Mouse (Mus musculus) stomach, postnatal 0 days (tissue): ENCODE measurements around the gene Aplp2. TPM values are rescaled to one million over a fixed set of nuclear protein-coding genes. Genes with fewer than 3 reads are reported as not detected.
A peak's percentile ranks its signal among the peaks of the same experiment; 100 is the strongest.

ENCODE experiments used
- ATAC-seq: fragments of 200-750 bp; cut with Nextera tagmentation; 2 replicates; pipeline ENCODE4 v1.8.0; 2017; ENCODE audit not compliant: low FRiP score, low TSS enrichment
- DNase-seq: peaks from one replicate; pipeline ENCODE4 v3.0.0-alpha.2; 2016; ENCODE audit warnings: low spot score
- H3K27ac ChIP-seq: fragments of 300-500 bp; sonication (generic); replicated peaks from 2 replicates; pipeline ENCODE4 v1.5.1; 2014; ENCODE audit warnings: mild to moderate bottlenecking, control low read depth
- H3K27me3 ChIP-seq: fragments of 300-500 bp; sonication (generic); 2 replicates; pipeline ENCODE4 v1.6.1; 2014; ENCODE audit warnings: low read length; ENCODE audit not compliant: control insufficient read depth, insufficient read depth
- H3K36me3 ChIP-seq: fragments of 300-500 bp; sonication (generic); 2 replicates; pipeline ENCODE4 v1.6.1; 2014; ENCODE audit warnings: low read length, mixed read lengths; ENCODE audit not compliant: control insufficient read depth, insufficient read depth
- H3K4me1 ChIP-seq: fragments of 300-500 bp; sonication (generic); replicated peaks from 2 replicates; pipeline ENCODE4 v1.6.1; 2014; ENCODE audit warnings: antibody characterized with exemption; ENCODE audit not compliant: control insufficient read depth, insufficient read depth
- H3K4me2 ChIP-seq: fragments of 300-500 bp; sonication (generic); replicated peaks from 2 replicates; pipeline ENCODE4 v1.6.1; 2014; ENCODE audit warnings: low read depth, mild to moderate bottlenecking, control low read depth, moderate library complexity
- H3K4me3 ChIP-seq: fragments of 300-500 bp; sonication (generic); 2 replicates; pipeline ENCODE4 v1.5.1; 2014; ENCODE audit warnings: low read depth, low read length, control low read depth
- H3K9ac ChIP-seq: fragments of 300-500 bp; sonication (generic); 2 replicates; pipeline ENCODE4 v1.6.1; 2014; ENCODE audit warnings: mild to moderate bottlenecking, low read length, control low read depth, mixed read lengths
- H3K9me3 ChIP-seq: fragments of 300-500 bp; sonication (generic); 2 replicates; pipeline ENCODE4 v1.6.1; 2016; ENCODE audit warnings: low read length; ENCODE audit not compliant: control insufficient read depth
- CTCF ChIP-seq: IDR thresholded peaks from 2 replicates; pipeline ENCODE4 v1.5.1; 2016; ENCODE audit warnings: antibody characterized with exemption, low read depth, mild to moderate bottlenecking, moderate library complexity
- EP300 ChIP-seq: optimal IDR thresholded peaks from 2 replicates; pipeline ENCODE3; 2016; ENCODE audit warnings: antibody characterized with exemption
- WGBS: fragments of 180-500 bp; shearing (Covaris S2); extraction: QIAGEN DNeasy Blood & Tissue Kit; methylation state at CpG from one replicate; pipeline ENCODE4 v1.1.7; 2014; 5-methylcytosine and 5-hydroxymethylcytosine counted together
- polyA plus RNA-seq: library from polyadenylated mRNA; unstranded; fragments of >200 nt; fragmentation: Nextera tagmentation; extraction: Ambion mirVana; gene quantifications from 2 replicates; pipeline ENCODE4 v1.2.1, GENCODE M21; 2015

Gene Aplp2
- polyA plus RNA-seq, 1 experiment from 2014 or later: 187 TPM

- H3K4me3 ChIP-seq: peak within 1 kb of the TSS; percentile 62
- no peaks in the 10 kb centered on the region for H3K36me3 ChIP-seq
- DNase-seq (peak; percentile 93), ATAC-seq (peak; percentile 92)
- no peaks in the 10 kb centered on the region for H3K27me3 ChIP-seq
- 1% methylated on average over 66 of the region's 74 CpGs for WGBS
- H3K9me3 ChIP-seq: no peaks in the 10 kb centered on the region
- H3K4me2 ChIP-seq: peak within 1 kb of the TSS; percentile 89
- no peak for TF ChIP-seq EP300
- TF ChIP-seq CTCF: no peak
- H3K4me1 ChIP-seq: no peaks in the 10 kb centered on the region
- H3K9ac ChIP-seq: peak within 1 kb of the TSS; percentile 80
- peak within 1 kb of the TSS; percentile 90 for H3K27ac ChIP-seq
Measured at GRCm38 (mm10) chr9:31131205-31131968, 80.2 kb downstream of the Aplp2 start, which contains the start of gene St14. Gene St14 (minus strand): TSS chr9:31131853.

GRCm38 (mm10) chr9:31130357-31131204 lies 81.0 kb downstream of the Aplp2 start:
- H3K36me3 ChIP-seq: no peaks in the 10 kb centered on the region
- TF ChIP-seq CTCF: 0 out of 2 replicates have a peak, but pooled peaks have one; percentile 1
- no peak for TF ChIP-seq EP300
- ATAC-seq: peak; percentile 17
- H3K4me1 ChIP-seq: no peaks in the 10 kb centered on the region
- H3K27me3 ChIP-seq: no peaks in the 10 kb centered on the region
- H3K27ac ChIP-seq: peak overlapping the region; percentile 90
- WGBS: 9% methylated on average over 26 of the region's 26 CpGs
- peak overlapping the region; percentile 89 for H3K4me2 ChIP-seq
- H3K9me3 ChIP-seq: no peaks in the 10 kb centered on the region
- H3K9ac ChIP-seq: peak overlapping the region; percentile 80
- peak overlapping the region; percentile 62 for H3K4me3 ChIP-seq
- peak; percentile 45 for DNase-seq

GRCm38 (mm10) chr9:31129956-31130355 lies 81.7 kb downstream of the Aplp2 start:
- Histone ChIP-seq H3K36me3 (no peaks in the 10 kb centered on the region), H3K27me3 (no peaks in the 10 kb centered on the region), H3K27ac (peak overlapping the region; percentile 90), H3K4me3 (peak overlapping the region; percentile 62), H3K4me2 (peak overlapping the region; percentile 89), H3K4me1 (no peaks in the 10 kb centered on the region), H3K9me3 (no peaks in the 10 kb centered on the region), H3K9ac (no peak overlapping the region)
- TF ChIP-seq CTCF: no peak
- TF ChIP-seq EP300: no peak
- WGBS: 37% methylated on average over 8 of the region's 8 CpGs
- DNase-seq: no peak
- ATAC-seq: no peak

- ATAC-seq (no peak), DNase-seq (no peak)
- no peak overlapping the region for H3K4me3 ChIP-seq
- H3K4me2 ChIP-seq: no peak overlapping the region
- no peak overlapping the region for H3K27ac ChIP-seq
- no peaks in the 10 kb centered on the region for H3K36me3 ChIP-seq
- TF ChIP-seq EP300 (no peak), CTCF (no peak)
- 66% methylated on average over 12 of the region's 12 CpGs for WGBS
- no peaks in the 10 kb centered on the region for H3K27me3 ChIP-seq
- no peaks in the 10 kb centered on the region for H3K4me1 ChIP-seq
- H3K9me3 ChIP-seq: no peaks in the 10 kb centered on the region
- no peak overlapping the region for H3K9ac ChIP-seq
Measured at GRCm38 (mm10) chr9:31127876-31128465, 83.6 kb downstream of the Aplp2 start.

- TF ChIP-seq EP300: no peak
- no peak for TF ChIP-seq CTCF
Measured at GRCm38 (mm10) chr9:31126079-31126478, 85.5 kb downstream of the Aplp2 start.

More at GRCm38 (mm10) chr9:31126079-31126478, 85.5 kb downstream of the Aplp2 start:
- 72% methylated on average over 7 of the region's 7 CpGs for WGBS
- Histone ChIP-seq H3K4me1 (no peaks in the 10 kb centered on the region), H3K9me3 (no peaks in the 10 kb centered on the region), H3K4me2 (no peak overlapping the region), H3K27ac (no peak overlapping the region), H3K27me3 (no peaks in the 10 kb centered on the region), H3K4me3 (no peak overlapping the region), H3K36me3 (no peaks in the 10 kb centered on the region), H3K9ac (no peak overlapping the region)
- ATAC-seq (no peak), DNase-seq (no peak)
